Mouse (Mus musculus): ENCODE data around the gene Samd10.

DNA sequence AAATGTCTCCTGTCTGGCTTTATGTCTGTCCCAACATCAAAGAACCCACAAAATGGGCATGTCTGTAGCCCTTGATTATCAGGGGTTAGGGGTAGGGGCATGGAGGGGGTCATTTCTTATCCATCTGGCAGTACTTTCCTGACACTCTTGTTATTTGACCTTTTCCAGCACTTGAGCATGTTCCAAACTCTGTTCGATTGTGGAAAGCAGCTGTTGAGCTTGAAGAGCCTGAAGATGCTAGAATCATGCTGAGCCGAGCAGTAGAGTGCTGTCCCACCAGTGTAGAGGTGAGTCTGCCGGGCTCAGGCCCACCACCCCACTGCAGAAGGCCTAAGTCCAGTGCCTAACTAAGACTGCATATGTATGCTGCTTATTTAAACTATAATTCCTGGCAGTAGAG, 36.9 kb upstream of the Samd10 start:
- TF ChIP-seq CTCF (conservative IDR thresholded peaks at IDR 0.05; ENCODE audit: insufficient read depth, insufficient read length, low read depth, low read length) (no peak), POLR2A (IDR thresholded peaks at IDR 0.05; ENCODE audit: low read depth, low read length) (no peak)
